Mouse (Mus musculus) midbrain, embryonic 11.5 days (tissue): ENCODE measurements around the gene Nav2. TPM values are rescaled to one million over a fixed set of nuclear protein-coding genes. Genes with fewer than 3 reads are reported as not detected.

Experiments
- ATAC-seq: fragments of 200-750 bp; cut with Nextera tagmentation; 2 replicates; pipeline ENCODE4 v1.8.0; 2017; ENCODE audit warnings: moderate TSS enrichment, moderate library complexity; ENCODE audit not compliant: low FRiP score
- DNase-seq: peaks from one replicate; pipeline ENCODE4 v3.0.0; 2015; ENCODE audit warnings: low spot score; ENCODE audit errors: missing footprints
- H3K27ac ChIP-seq: fragments of 300-500 bp; sonication (generic); 2 replicates; pipeline ENCODE4 v1.5.1; 2014; ENCODE audit warnings: low read depth, low read length
- H3K27me3 ChIP-seq: fragments of 300-500 bp; sonication (generic); 2 replicates; pipeline ENCODE4 v1.6.1; 2014; ENCODE audit warnings: mild to moderate bottlenecking, low read length, moderate library complexity, mixed read lengths; ENCODE audit not compliant: control insufficient read depth, insufficient read depth
- H3K36me3 ChIP-seq: fragments of 300-500 bp; sonication (generic); 2 replicates; pipeline ENCODE4 v1.6.1; 2014; ENCODE audit warnings: mild to moderate bottlenecking, low read length, moderate library complexity, mixed read lengths; ENCODE audit not compliant: control insufficient read depth, insufficient read depth
- H3K4me1 ChIP-seq: fragments of 300-500 bp; sonication (generic); 2 replicates; pipeline ENCODE4 v1.6.1; 2014; ENCODE audit warnings: low read length; ENCODE audit not compliant: control insufficient read depth, insufficient read depth
- H3K4me2 ChIP-seq: fragments of 300-500 bp; sonication (generic); 2 replicates; pipeline ENCODE4 v1.6.1; 2014; ENCODE audit warnings: mild to moderate bottlenecking, moderate library complexity
- H3K4me3 ChIP-seq: fragments of 300-500 bp; sonication (generic); 2 replicates; pipeline ENCODE4 v1.5.1; 2014; ENCODE audit warnings: low read depth, low read length
- H3K9ac ChIP-seq: fragments of 300-500 bp; sonication (generic); 2 replicates; pipeline ENCODE4 v1.6.1; 2014; ENCODE audit warnings: low read length
- H3K9me3 ChIP-seq: fragments of 300-500 bp; sonication (generic); 2 replicates; pipeline ENCODE4 v1.6.1; 2016; ENCODE audit warnings: low read length; ENCODE audit not compliant: control insufficient read depth
- WGBS: fragments of 180-500 bp; shearing (Covaris S2); extraction: QIAGEN DNeasy Blood & Tissue Kit; methylation state at CpG from one replicate; pipeline ENCODE4 v1.1.7; 2014; 5-methylcytosine and 5-hydroxymethylcytosine counted together
- polyA plus RNA-seq: library from polyadenylated mRNA; unstranded; fragments of >200 nt; fragmentation: Nextera tagmentation; extraction: Ambion mirVana; gene quantifications from 2 replicates; pipeline ENCODE4 v1.2.1, GENCODE M21; 2014

Gene Nav2
- polyA plus RNA-seq, 1 experiment from 2014 or later: 15.9 TPM

GRCm38 (mm10) chr7:49452274-49452673 is 543.8 kb downstream of the Nav2 start:
- H3K27me3 ChIP-seq: no peaks in the 10 kb centered on the region
- H3K9ac ChIP-seq: no peak overlapping the region
- no peak overlapping the region for H3K4me3 ChIP-seq
- H3K4me1 ChIP-seq: peaks cover 9% of the 10 kb centered on the region; the same call in 1 of the 2 replicates
- 76% methylated on average over 11 of the region's 11 CpGs for WGBS
- no peak overlapping the region for H3K27ac ChIP-seq
- DNase-seq (no peak), ATAC-seq (no peak)
- H3K9me3 ChIP-seq: no peaks in the 10 kb centered on the region
- no peak overlapping the region for H3K4me2 ChIP-seq
- no peaks in the 10 kb centered on the region for H3K36me3 ChIP-seq

- Histone ChIP-seq H3K27ac (no peak overlapping the region), H3K4me2 (no peak overlapping the region), H3K9ac (no peak overlapping the region), H3K27me3 (no peaks in the 10 kb centered on the region), H3K4me3 (no peak overlapping the region), H3K36me3 (no peaks in the 10 kb centered on the region), H3K4me1 (peaks cover 9% of the 10 kb centered on the region; the same call in 1 of the 2 replicates), H3K9me3 (no peaks in the 10 kb centered on the region)
- WGBS: 84% methylated on average over 5 of the region's 5 CpGs
- DNase-seq (no peak), ATAC-seq (no peak)
These were observed 546.1 kb downstream of the Nav2 start for GRCm38 (mm10) chr7:49454601-49455000.

- peak; percentile 44; the same call in 1 of the 2 replicates for ATAC-seq
- H3K27me3 ChIP-seq: no peaks in the 10 kb centered on the region
- no peak overlapping the region for H3K27ac ChIP-seq
- no peaks in the 10 kb centered on the region for H3K36me3 ChIP-seq
- WGBS: 55% methylated on average over 2 of the region's 2 CpGs
- H3K9ac ChIP-seq: no peak overlapping the region
- no peaks in the 10 kb centered on the region for H3K4me1 ChIP-seq
- no peaks in the 10 kb centered on the region for H3K9me3 ChIP-seq
- DNase-seq: no peak
- H3K4me3 ChIP-seq: no peak overlapping the region
- H3K4me2 ChIP-seq: no peak overlapping the region
These were observed 547.6 kb downstream of the Nav2 start for GRCm38 (mm10) chr7:49456148-49456547.

DNA sequence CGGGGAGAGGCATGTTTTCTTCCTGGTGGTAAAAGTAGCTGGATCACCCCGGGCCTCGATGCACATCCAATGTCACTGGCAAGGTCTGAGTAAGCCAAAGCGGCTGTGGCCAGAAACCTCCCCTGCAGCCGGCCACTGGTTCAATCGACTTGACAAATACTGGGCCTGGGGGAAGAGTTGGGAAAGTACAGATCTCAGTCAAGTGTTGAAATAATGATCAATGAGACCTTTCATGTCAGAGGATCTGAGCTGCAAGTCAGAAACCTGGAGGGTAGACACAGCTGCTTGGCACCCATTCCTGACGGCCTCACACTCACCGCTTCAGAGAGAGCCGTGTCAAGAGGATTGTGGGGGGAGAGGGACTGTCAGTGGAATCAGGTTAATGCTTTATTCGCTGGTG is 548.9 kb downstream of the Nav2 start:
- H3K9ac ChIP-seq: no peak overlapping the region
- DNase-seq (no peak), ATAC-seq (no peak)
- H3K9me3 ChIP-seq: no peaks in the 10 kb centered on the region
- H3K4me2 ChIP-seq: no peak overlapping the region
- H3K27me3 ChIP-seq: no peaks in the 10 kb centered on the region
- no peak overlapping the region for H3K4me3 ChIP-seq
- 88% methylated on average over 10 of the region's 10 CpGs for whole genome bisulfite sequencing
- H3K27ac ChIP-seq: no peak overlapping the region
- no peaks in the 10 kb centered on the region for H3K36me3 ChIP-seq
- no peaks in the 10 kb centered on the region for H3K4me1 ChIP-seq

DNA sequence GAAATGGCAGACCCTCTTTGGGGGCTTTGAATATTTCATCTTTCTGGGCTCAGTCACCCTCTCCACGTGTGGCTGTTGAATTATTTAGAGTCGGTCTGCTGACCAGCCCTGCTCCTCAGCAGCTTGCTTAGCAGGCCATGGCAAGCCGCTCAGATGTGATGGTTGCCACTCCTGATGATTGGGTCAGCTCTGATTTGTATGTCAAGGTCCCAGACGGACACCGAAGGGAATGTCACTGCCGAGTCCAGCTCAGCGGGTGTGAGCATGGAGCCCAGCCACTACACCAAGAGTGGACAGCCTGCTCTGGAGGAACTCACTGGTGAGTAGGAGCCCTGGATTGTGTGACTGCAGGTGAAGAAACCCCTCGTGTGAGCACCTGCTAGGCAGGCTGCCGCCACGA is 549.4 kb downstream of the Nav2 start:
- no peak for ATAC-seq
- Histone ChIP-seq H3K4me1 (no peaks in the 10 kb centered on the region), H3K27me3 (no peaks in the 10 kb centered on the region), H3K27ac (no peak overlapping the region), H3K36me3 (no peaks in the 10 kb centered on the region), H3K9ac (no peak overlapping the region), H3K9me3 (no peaks in the 10 kb centered on the region), H3K4me3 (no peak overlapping the region), H3K4me2 (no peak overlapping the region)
- no peak for DNase-seq
- 83% methylated on average over 10 of the region's 10 CpGs for WGBS

DNA sequence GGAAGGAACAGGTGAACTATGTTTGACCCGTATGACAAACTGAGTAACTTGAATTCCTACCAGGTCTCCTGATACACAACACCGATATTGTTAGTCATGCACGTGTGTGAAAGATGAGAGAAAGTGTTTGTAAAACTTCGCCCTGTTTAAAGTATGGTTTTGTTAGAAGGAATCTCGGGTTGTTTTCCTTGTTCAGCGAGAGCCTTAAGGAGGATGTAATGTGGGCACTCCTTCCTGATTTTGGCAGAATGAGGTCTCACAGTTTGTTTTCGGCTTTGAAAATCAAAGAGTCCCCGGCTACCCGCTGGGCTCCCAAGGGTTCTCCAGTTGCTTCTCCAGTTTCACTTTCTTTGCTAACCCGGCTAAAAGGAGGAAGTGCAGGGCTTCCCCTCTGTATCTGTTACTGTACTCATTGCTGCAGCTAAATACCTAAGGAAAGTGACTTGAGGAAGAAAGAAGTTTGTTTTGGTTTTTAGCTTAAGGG is 553.9 kb downstream of the Nav2 start:
- Histone ChIP-seq H3K27me3 (no peaks in the 10 kb centered on the region), H3K4me1 (no peaks in the 10 kb centered on the region), H3K4me3 (no peak overlapping the region), H3K4me2 (no peak overlapping the region), H3K9me3 (no peaks in the 10 kb centered on the region), H3K9ac (no peak overlapping the region), H3K27ac (no peak overlapping the region), H3K36me3 (no peaks in the 10 kb centered on the region)
- DNase-seq (no peak), ATAC-seq (no peak)
- WGBS: 39% methylated on average over 10 of the region's 10 CpGs

DNA sequence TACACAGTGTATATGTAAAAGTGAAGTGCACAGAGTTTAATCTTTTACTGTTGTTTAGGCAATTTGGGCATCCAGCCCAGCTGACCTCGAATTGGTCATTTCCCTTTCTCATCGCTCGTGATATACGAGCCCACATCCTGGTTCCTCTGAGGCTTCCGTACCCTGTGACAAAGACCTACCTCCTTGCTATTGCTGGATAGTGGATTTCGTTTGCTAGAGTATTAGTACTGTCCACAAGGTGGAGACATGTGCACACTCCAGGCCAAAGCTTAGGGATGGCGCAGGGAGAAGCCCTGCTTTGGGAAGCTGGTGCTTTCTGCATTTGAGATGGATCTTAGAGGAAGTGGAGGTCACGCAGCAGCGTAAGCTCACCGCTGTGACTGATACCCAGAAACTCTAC is 559.3 kb downstream of the Nav2 start:
- H3K4me2 ChIP-seq: no peak overlapping the region
- ATAC-seq (peak; percentile 79), DNase-seq (no peak)
- H3K9me3 ChIP-seq: no peaks in the 10 kb centered on the region
- no peaks in the 10 kb centered on the region for H3K36me3 ChIP-seq
- no peak overlapping the region for H3K4me3 ChIP-seq
- H3K4me1 ChIP-seq: no peaks in the 10 kb centered on the region
- no peak overlapping the region for H3K27ac ChIP-seq
- H3K27me3 ChIP-seq: no peaks in the 10 kb centered on the region
- WGBS: 64% methylated on average over 10 of the region's 10 CpGs
- no peak overlapping the region for H3K9ac ChIP-seq

DNA sequence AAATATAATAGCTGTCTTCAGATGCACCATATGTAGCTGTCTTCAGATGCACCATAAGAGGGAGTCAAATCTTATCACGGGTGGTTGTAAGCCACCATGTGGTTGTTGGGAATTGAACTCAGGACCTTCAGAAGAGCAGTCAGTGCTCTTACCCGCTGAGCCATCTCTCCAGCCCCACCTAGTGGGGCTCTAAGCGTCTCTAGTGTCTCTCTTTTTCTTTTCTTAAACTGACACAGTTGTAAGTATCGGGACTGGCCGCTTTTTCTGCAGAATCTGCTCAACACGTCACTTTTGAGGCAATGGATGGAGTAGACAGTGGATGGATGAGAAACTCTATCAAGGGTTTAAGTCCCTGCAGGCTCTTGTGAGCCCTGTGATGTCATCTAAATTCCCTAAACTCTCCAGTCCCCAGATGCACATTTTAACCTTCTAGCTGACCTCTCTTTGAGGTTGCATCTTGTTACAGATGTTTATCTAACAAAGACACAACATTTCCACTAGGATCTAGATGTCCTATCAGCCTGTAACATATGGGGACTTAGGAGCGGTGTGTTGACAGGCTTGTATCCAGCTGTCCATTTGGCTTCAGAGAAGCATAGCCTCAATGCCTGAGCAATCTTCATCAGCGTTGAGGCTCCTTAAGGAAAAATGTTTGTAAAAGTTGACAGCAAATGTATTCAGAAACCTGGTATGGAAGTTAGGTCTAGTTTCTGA is 560.1 kb downstream of the Nav2 start:
- WGBS: 82% methylated on average over 8 of the region's 8 CpGs
- no peak overlapping the region for H3K27ac ChIP-seq

GRCm38 (mm10) chr7:49471278-49471677 is 562.8 kb downstream of the Nav2 start:
- no peaks in the 10 kb centered on the region for H3K4me1 ChIP-seq
- H3K4me3 ChIP-seq: no peak overlapping the region
- ATAC-seq: no peak
- H3K36me3 ChIP-seq: no peaks in the 10 kb centered on the region
- DNase-seq: no peak
- H3K9ac ChIP-seq: no peak overlapping the region
- no peak overlapping the region for H3K4me2 ChIP-seq
- WGBS: 58% methylated on average over 3 of the region's 3 CpGs
- no peaks in the 10 kb centered on the region for H3K27me3 ChIP-seq
- H3K9me3 ChIP-seq: no peaks in the 10 kb centered on the region
- H3K27ac ChIP-seq: no peak overlapping the region

More for the DNA sequence above, 560.1 kb downstream of the Nav2 start:
- H3K4me1 ChIP-seq: no peaks in the 10 kb centered on the region
- no peak overlapping the region for H3K4me2 ChIP-seq
- no peaks in the 10 kb centered on the region for H3K36me3 ChIP-seq
- H3K4me3 ChIP-seq: no peak overlapping the region
- DNase-seq (no peak), ATAC-seq (no peak)
- H3K9ac ChIP-seq: no peak overlapping the region
- no peaks in the 10 kb centered on the region for H3K27me3 ChIP-seq
- no peaks in the 10 kb centered on the region for H3K9me3 ChIP-seq
